Mouse (Mus musculus) ES-Bruce4 (cell line): Measurements from ENCODE around the gene Stim1.

ENCODE experiments used
- CTCF ChIP-seq: IDR thresholded peaks from one replicate; pipeline ENCODE4 v1.8.1; 2011; ENCODE audit warnings: low read depth, low read length
- EP300 ChIP-seq: IDR thresholded peaks from 2 replicates; pipeline ENCODE4 v1.6.1; 2011; ENCODE audit warnings: low read depth, low read length; ENCODE audit not compliant: insufficient read depth
- POLR2A ChIP-seq: IDR thresholded peaks from one replicate; pipeline ENCODE4 v1.8.1; 2011; ENCODE audit warnings: low read length; ENCODE audit not compliant: insufficient read depth

GRCm38 (mm10) chr7:102396331-102396730, 128.7 kb downstream of the Stim1 start:
- TF ChIP-seq CTCF (no peak), EP300 (no peak), POLR2A (no peak)
